Mouse (Mus musculus): ENCODE data around the gene Celf2. TPM values are rescaled to one million over a fixed set of nuclear protein-coding genes. Genes with fewer than 3 reads are reported as not detected.

Celf2 gene
- total and polyA plus RNA-seq, 3 experiments, result 20.1 to 47.6 (median 45.5) TPM

GRCm38 (mm10) chr2:6729984-6730383 lies 779.4 kb downstream of the Celf2 start:
- DNase-seq, result peak; percentile 17

- peak; percentile 40 for DNase-seq
These were observed 780.5 kb downstream of the Celf2 start for GRCm38 (mm10) chr2:6728840-6729252.

- DNase-seq, result no peak
These were observed 782.0 kb downstream of the Celf2 start for GRCm38 (mm10) chr2:6727366-6727765.

GRCm38 (mm10) chr2:6726071-6726470 lies 783.3 kb downstream of the Celf2 start:
- peak; percentile 48 for DNase-seq

DNA sequence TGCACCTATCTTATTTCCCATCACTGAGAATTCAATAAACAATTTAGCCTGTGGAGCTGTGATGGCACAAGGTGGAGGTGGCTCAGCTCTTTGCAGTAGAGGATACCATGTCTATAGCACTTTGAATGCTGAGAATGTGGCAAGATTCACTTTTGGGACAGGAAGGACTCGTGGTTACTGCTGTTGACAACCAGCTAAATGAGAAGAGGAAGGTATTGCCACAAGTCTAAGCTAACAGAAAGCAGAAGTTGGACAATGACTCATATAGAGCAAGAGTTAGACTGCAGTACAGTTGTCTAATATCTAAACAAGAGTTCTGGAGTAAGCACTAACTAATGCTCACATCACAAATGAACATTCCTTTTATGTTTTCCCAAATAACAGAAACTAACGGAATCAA lies 785.8 kb downstream of the Celf2 start:
- DNase-seq, result no peak

DNA sequence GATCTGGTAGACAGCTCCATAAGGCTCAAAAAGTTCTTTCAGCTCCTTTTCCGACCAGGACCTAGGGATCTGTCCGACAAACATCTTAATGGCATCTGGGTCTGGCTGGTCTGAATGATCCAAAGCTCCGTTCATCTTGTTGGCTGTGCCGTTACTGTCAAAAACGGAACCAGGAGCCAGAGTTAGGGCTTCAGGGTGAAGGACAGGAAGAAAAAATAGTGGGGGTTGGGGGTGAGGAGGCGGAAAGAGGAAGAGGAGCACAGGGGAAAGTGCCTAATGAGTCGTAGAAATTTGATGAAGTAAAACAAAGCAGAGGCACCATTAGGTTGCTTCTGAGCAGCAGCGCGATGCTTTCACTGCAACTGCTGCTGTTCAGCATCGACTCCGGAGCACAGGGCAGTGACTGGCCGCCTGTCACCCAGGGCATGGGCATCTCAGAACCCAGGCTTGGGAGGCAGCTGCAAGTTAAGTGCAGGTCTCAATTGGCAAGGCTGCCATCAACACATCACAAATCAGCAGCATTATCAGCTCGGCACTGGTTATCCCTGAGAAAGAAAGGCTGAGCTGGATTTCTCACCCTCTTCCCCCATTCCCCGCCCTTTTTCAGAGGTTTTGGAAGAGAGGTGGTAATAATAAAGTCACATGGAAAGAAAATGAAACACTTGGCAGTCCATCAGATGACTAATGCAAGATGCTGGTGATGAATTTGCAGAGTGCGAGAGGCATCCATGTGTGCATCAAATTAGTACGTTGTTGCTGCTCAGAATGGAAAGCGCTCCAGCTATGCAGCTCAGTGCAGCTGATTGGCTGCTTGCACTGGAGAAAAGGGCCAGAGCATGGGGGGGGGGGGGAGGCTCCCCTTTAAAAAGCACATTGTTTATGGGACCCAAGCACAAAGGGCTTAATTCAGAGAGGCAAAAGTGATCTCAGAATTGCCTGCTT lies 787.6 kb downstream of the Celf2 start:
- peak; percentile 17 for DNase-seq

DNA sequence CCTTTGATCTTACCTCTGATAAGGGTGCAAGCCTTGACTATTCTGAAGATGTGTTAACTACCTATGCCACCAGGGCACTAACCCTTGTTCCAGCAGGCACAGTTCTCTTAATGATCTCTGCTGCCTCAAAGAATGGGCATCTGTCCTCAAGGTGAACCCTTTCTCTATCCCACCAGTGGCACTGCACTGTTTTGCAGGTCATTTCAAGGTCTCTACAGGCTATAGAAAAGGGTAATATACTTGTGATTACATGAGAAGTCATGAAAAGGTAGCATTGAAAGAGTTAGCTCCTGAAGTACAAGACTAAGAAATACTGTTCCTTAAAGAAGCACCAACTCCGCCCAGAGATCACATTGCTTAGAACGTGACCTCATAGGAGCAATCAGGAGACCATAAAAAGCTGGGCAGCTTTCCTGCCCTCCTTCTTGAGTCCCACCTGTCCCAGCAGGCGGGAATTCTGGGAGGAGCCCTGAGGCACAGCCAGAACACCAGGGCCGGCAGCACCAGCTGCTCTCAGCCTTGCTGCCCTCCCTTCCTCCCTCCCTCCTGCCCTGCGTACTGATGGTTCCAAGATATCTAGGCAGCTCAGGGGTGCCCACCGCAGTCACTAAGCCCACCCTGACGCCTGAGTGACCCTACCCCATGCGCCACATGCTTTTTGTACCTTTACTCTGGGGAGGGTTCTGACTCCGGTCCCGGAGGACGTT lies 788.5 kb downstream of the Celf2 start:
- DNase-seq, result peak; percentile 10

GRCm38 (mm10) chr2:6718864-6719263 lies 790.5 kb downstream of the Celf2 start:
- DNase-seq, result no peak

GRCm38 (mm10) chr2:6717953-6718352 lies 791.4 kb downstream of the Celf2 start:
- DNase-seq, result no peak

DNA sequence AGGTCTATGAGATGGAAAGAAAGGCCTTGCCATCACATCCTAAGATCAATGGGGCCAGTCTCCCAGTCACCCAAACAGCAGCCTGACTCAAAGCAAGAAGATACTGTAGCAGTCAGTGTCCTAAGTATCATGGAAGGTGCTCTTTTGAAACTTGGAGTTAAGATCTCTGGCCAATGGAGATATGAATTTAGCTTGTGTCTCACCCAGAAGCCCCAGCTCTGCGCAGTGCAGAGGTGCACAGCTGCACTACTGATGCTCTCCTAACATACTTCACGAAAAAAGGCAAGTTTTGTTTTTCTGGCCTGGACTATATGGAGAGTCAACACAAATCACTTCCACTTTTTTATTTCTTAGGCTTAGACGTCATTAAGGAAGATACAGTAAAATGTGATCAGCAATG lies 793.8 kb downstream of the Celf2 start:
- no peak for DNase-seq

GRCm38 (mm10) chr2:6713529-6713928 lies 795.8 kb downstream of the Celf2 start:
- DNase-seq, result no peak

GRCm38 (mm10) chr2:6710687-6711430 lies 798.5 kb downstream of the Celf2 start:
- DNase-seq, result no peak

DNA sequence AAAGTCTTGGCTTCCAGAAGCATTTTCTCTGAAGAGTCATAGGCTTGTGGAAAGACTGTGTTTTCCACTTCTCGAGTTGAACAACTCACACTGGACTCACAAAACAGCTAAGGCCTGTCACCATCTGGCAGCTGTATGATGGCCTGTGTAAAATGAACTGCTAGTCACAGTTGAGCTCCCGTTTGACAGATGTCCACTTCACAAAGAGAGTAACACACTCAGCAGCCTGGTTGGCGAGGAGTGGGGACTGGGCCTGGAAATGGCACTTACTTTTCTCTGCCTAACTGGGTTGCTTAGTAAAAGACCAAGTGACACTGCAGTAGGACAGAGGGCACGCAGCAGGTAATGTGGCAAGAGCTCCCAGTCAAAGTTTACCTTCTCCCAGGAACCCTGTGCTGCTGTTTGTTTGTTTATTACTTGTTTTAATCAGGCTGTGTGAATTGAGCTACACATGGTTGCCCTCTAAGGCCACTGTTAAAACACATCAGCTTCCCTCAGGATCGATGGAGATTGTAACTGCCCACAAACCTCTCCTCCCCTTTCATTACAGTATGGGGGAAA lies 801.3 kb downstream of the Celf2 start:
- DNase-seq, result no peak

DNA sequence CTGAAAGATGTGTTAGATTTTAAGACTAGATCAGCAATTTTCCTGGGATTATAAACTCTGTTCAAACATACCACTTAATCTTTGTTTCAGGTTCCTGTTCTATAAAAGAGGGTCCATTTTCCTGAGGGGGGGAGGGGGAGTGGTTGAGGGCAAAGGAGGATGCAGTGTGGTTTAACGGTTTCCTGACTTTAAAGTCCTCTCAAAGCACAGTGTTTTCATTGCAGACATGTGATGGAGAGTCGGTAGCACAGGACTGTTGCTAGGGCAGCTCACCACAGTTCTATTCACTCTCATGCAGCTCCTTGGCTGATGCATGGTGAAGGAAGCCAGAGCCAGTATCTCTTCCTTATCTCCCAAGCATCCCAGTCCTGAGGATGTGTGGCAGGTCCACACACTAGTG lies 802.1 kb downstream of the Celf2 start:
- no peak for DNase-seq

- DNase-seq, result no peak
These were observed 803.2 kb downstream of the Celf2 start for GRCm38 (mm10) chr2:6705929-6706739.

DNA sequence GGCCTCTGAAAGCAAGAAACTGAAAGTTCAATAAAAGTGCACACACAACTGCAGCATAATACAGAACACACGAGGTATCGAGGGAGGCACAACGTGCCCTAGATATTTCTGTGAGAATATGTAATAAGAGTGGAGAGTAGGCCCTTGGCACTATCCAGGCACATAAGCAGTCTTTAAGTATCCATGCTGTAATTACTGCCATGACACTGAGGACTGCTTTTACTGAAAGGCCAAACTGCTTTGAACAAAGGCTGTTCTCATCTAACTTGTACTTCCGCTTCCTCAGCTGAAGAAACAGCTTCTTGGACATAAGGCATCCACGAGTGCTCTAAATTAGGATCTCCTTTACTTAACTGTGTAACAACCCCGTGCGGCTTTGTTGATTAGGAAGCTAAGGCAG lies 803.9 kb downstream of the Celf2 start:
- no peak for DNase-seq

DNA sequence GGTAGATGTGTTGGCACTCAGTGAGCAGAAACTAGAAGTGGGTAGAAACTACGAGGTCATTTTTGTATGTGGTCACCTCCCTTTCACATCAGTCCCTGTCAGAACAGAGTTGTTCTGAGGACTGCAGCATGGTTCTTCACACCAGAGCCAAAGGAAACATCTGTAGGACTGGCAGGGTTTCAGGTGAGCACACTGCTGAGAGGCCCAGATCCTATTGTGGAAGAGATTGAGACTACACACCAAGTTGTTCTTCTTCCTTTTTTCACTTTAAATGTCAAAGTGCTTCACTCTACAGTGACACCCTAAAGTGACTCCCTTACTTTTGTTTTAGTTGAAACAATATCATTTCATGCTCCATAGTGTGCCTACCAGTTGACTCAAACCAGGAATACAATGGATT lies 804.6 kb downstream of the Celf2 start:
- DNase-seq, result no peak

DNA sequence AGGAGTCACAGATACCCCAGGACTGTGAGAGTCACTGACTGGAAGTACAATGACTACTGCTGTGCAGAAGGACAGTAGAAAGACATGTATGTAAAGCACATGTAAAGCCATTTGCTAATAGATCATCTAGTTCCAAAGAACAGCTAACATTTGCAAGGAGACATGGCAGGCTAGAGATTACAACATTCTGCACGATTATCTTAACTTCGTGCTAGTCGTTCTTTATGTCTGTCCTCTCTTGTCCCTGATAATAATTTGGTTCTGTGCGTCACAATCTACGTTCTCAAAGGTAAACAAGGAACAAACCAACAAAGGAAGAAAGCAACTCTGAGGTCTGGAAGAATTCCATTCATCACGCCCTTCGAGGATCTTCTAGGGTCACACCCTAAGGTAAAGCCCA lies 805.0 kb downstream of the Celf2 start:
- no peak for DNase-seq

GRCm38 (mm10) chr2:6696326-6696725 lies 813.0 kb downstream of the Celf2 start:
- DNase-seq, result no peak

DNA sequence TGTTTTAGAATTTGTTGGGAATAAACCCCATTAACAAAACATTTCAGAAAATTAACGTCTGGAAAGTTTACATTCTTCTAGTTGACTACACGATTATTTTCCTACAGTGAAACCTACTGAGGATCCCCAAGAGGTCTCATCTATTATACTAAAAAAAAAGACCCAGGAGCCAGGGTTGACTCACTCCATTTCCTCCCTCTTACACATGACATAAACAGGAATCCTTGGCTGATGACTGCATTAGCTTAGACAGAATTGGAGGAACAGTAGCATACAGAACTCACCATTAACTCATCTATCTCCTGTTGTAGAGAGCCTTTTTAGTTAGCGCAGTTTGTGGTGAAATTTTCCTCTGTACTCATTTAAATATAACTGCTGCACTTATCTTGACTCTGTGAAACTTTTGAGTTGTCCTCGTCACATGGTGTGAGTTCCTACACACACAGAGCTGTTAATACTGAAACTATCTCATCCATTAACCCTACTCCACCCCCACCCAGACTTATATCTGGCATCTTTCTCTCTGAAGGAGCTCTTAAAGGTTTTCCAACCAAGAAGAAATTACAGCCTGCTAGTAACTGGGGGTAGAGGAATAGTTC lies 813.9 kb downstream of the Celf2 start:
- no peak for DNase-seq

DNA sequence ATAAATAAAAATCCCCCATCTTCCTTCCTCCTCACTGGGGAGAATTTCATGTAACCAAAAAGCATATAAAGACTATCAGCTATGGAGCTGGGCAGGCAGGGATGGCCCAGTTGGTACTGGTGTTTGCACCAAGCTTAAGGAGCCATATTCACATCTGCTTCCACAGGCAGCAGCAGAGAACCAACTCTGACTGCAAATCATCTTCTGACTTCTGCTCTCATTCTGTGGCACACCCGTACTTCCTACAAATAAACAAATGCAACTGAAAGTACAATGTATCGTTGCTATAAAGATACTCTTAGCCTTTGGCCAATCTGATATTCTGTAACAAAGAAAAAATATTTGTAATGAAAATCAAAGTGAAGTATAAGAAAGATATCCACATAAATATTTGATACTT lies 819.7 kb downstream of the Celf2 start:
- DNase-seq, result no peak
